Mouse (Mus musculus) brain, embryonic 14.5 days (tissue): ENCODE data around the gene Cd28.

Experiments used
- CTCF ChIP-seq: fragments of 200-500 bp; IDR thresholded peaks from 2 replicates; pipeline ENCODE4 v1.5.1; 2012; ENCODE audit warnings: inconsistent platforms, mild to moderate bottlenecking, moderate library complexity, borderline replicate concordance; ENCODE audit not compliant: insufficient read depth, insufficient read length; ENCODE audit errors: extremely low read depth
- POLR2A ChIP-seq: fragments of 200-500 bp; IDR thresholded peaks from 2 replicates; pipeline ENCODE4 v1.6.1; 2012; ENCODE audit warnings: mild to moderate bottlenecking, inconsistent platforms, borderline replicate concordance; ENCODE audit not compliant: poor library complexity, insufficient read depth, insufficient read length, severe bottlenecking; ENCODE audit errors: extremely low read depth

GRCm38 (mm10) chr1:60683766-60684165 is 32.8 kb upstream of the Cd28 start:
- TF ChIP-seq CTCF (no peak), POLR2A (no peak)
